Mouse (Mus musculus) liver, embryonic 14.5 days (tissue): ENCODE results near the gene Ssh2.

Experiments
- CTCF ChIP-seq: IDR thresholded peaks from 2 replicates; pipeline ENCODE4 v1.5.1; 2016; ENCODE audit warnings: antibody characterized with exemption, low read depth, control low read depth
- EP300 ChIP-seq: IDR thresholded peaks from 2 replicates; pipeline ENCODE4 v1.6.1; 2016; ENCODE audit warnings: antibody characterized with exemption, low read depth

- no peak for TF ChIP-seq EP300
- no peak for TF ChIP-seq CTCF
Measured at GRCm38 (mm10) chr11:77451670-77452069, 235.6 kb downstream of the Ssh2 start.
